Mouse (Mus musculus) neutrophil, adult 5-6 weeks (primary cell): ENCODE measurements around the gene Smco3. TPM values are rescaled to one million over a fixed set of nuclear protein-coding genes. Genes with fewer than 3 reads are reported as not detected.
"Not testable (repeated sequence)": the region's sequence is repeated elsewhere in the genome, so short reads cannot be mapped to it uniquely, and the experiment has no call there.

Source experiments
- ATAC-seq: fragments of 151-379, 151-347 bp; 2 replicates; pipeline ENCODE4 v1.8.0; 2017; ENCODE audit warnings: mild to moderate bottlenecking, moderate TSS enrichment; ENCODE audit not compliant: insufficient number of reproducible peaks, poor library complexity, low FRiP score, severe bottlenecking; ENCODE audit errors: extremely low read depth
- total RNA-seq: library from RNA; stranded (forward); fragments of 200-1000 nt; gene quantifications from 2 replicates; pipeline ENCODE4 v1.2.3, GENCODE M21; 2017

Gene Smco3
- total RNA-seq, 1 experiment from 2014 or later: 0.35 TPM

- ATAC-seq: no peak
These were observed 25.6 kb downstream of the Smco3 start for GRCm38 (mm10) chr6:136809673-136810072.

GRCm38 (mm10) chr6:136809077-136809476, 26.2 kb downstream of the Smco3 start:
- ATAC-seq: peak; percentile 51

GRCm38 (mm10) chr6:136808631-136809046, 26.6 kb downstream of the Smco3 start:
- ATAC-seq: no peak

- ATAC-seq: peak; percentile 78
These were observed 27.2 kb downstream of the Smco3 start, which contains the start of gene H2afj for GRCm38 (mm10) chr6:136808014-136808417. H2afj (plus strand) TSS chr6:136808244.

GRCm38 (mm10) chr6:136807395-136808013, 27.7 kb downstream of the Smco3 start:
- no peak for ATAC-seq

- no peak for ATAC-seq
These were observed 28.4 kb downstream of the Smco3 start for GRCm38 (mm10) chr6:136806819-136807218.

- ATAC-seq: no peak
These were observed 29.9 kb downstream of the Smco3 start for GRCm38 (mm10) chr6:136805409-136805775.

- ATAC-seq: no peak
These were observed 30.4 kb downstream of the Smco3 start for GRCm38 (mm10) chr6:136804705-136805408.

GRCm38 (mm10) chr6:136803739-136804633, 31.3 kb downstream of the Smco3 start, which contains the start of gene Hist4h4:
Hist4h4 (minus strand) TSS chr6:136804415.
- ATAC-seq: peak; percentile 63

GRCm38 (mm10) chr6:136803093-136803738, 32.0 kb downstream of the Smco3 start:
- ATAC-seq: no peak

- ATAC-seq: no peak
These were observed 34.0 kb downstream of the Smco3 start for GRCm38 (mm10) chr6:136801274-136801673.

GRCm38 (mm10) chr6:136800710-136801109, 34.5 kb downstream of the Smco3 start:
- ATAC-seq: no peak

- ATAC-seq: not testable (repeated sequence)
These were observed 37.2 kb downstream of the Smco3 start for GRCm38 (mm10) chr6:136797874-136798693.

GRCm38 (mm10) chr6:136795850-136796249, 39.4 kb downstream of the Smco3 start:
- no peak for ATAC-seq

GRCm38 (mm10) chr6:136795110-136795509, 40.1 kb downstream of the Smco3 start:
- no peak for ATAC-seq

GRCm38 (mm10) chr6:136793831-136794525, 41.3 kb downstream of the Smco3 start:
- peak; percentile 39; the same call in 1 of the 2 replicates for ATAC-seq

GRCm38 (mm10) chr6:136792884-136793758, 42.1 kb downstream of the Smco3 start:
- no peak for ATAC-seq
